Mouse (Mus musculus) neural tube, embryonic 11.5 days (tissue): Measurements from ENCODE around the gene Sema5a. TPM values are rescaled to one million over a fixed set of nuclear protein-coding genes. Genes with fewer than 3 reads are reported as not detected.

Experiments
- ATAC-seq: fragments of 200-750 bp; cut with Nextera tagmentation; 2 replicates; pipeline ENCODE4 v1.8.0; 2017; ENCODE audit warnings: moderate number of reproducible peaks, mild to moderate bottlenecking, moderate TSS enrichment, moderate library complexity; ENCODE audit not compliant: insufficient read depth, low FRiP score, low TSS enrichment
- DNase-seq: peaks from one replicate; pipeline ENCODE4 v3.0.0-alpha.2; 2015; ENCODE audit warnings: low spot score
- H3K27ac ChIP-seq: fragments of 300-500 bp; sonication (generic); 2 replicates; pipeline ENCODE4 v1.5.1; 2014; ENCODE audit warnings: low read depth, mild to moderate bottlenecking, low read length
- H3K27me3 ChIP-seq: fragments of 300-500 bp; sonication (generic); 2 replicates; pipeline ENCODE4 v1.6.1; 2014; ENCODE audit warnings: mild to moderate bottlenecking, low read length, mixed read lengths; ENCODE audit not compliant: control insufficient read depth, insufficient read depth
- H3K36me3 ChIP-seq: fragments of 300-500 bp; sonication (generic); 2 replicates; pipeline ENCODE4 v1.6.1; 2014; ENCODE audit warnings: mild to moderate bottlenecking, low read length, moderate library complexity, mixed read lengths; ENCODE audit not compliant: control insufficient read depth, insufficient read depth
- H3K4me1 ChIP-seq: fragments of 300-500 bp; sonication (generic); 2 replicates; pipeline ENCODE4 v1.6.1; 2014; ENCODE audit warnings: low read length, mixed read lengths; ENCODE audit not compliant: control insufficient read depth, insufficient read depth
- H3K4me2 ChIP-seq: fragments of 300-500 bp; sonication (generic); 2 replicates; pipeline ENCODE4 v1.6.1; 2014; ENCODE audit warnings: low read depth, mild to moderate bottlenecking, moderate library complexity
- H3K4me3 ChIP-seq: fragments of 300-500 bp; sonication (generic); 2 replicates; pipeline ENCODE4 v1.5.1; 2014; ENCODE audit warnings: low read depth, low read length
- H3K9ac ChIP-seq: fragments of 300-500 bp; sonication (generic); 2 replicates; pipeline ENCODE4 v1.6.1; 2014; ENCODE audit warnings: mild to moderate bottlenecking, low read length
- H3K9me3 ChIP-seq: fragments of 300-500 bp; sonication (generic); 2 replicates; pipeline ENCODE4 v1.6.1; 2016; ENCODE audit warnings: low read length; ENCODE audit not compliant: control insufficient read depth
- WGBS: fragments of 180-500 bp; shearing (Covaris S2); extraction: QIAGEN DNeasy Blood & Tissue Kit; methylation state at CpG from one replicate; pipeline ENCODE4 v1.1.7; 2014; 5-methylcytosine and 5-hydroxymethylcytosine counted together
- polyA plus RNA-seq: library from polyadenylated mRNA; unstranded; fragments of >200 nt; fragmentation: Nextera tagmentation; extraction: Ambion mirVana; gene quantifications from 2 replicates; pipeline ENCODE4 v1.2.1, GENCODE M21; 2014

The Sema5a gene
- polyA plus RNA-seq, 1 experiment from 2014 or later = 10.3 TPM

GRCm38 (mm10) chr15:32347315-32347714 lies 102.7 kb downstream of the Sema5a start:
- H3K27ac ChIP-seq = no peak overlapping the region
- H3K4me3 ChIP-seq = no peak overlapping the region
- ATAC-seq (no peak), DNase-seq (no peak)
- no peaks in the 10 kb centered on the region for H3K27me3 ChIP-seq
- 93% methylated on average over 5 of the region's 5 CpGs for WGBS
- no peaks in the 10 kb centered on the region; the same call in 1 of the 2 replicates for H3K36me3 ChIP-seq
- H3K4me1 ChIP-seq = no peaks in the 10 kb centered on the region
- no peak overlapping the region for H3K9ac ChIP-seq
- H3K9me3 ChIP-seq = no peaks in the 10 kb centered on the region
- H3K4me2 ChIP-seq = no peak overlapping the region

GRCm38 (mm10) chr15:32349276-32349675 lies 104.7 kb downstream of the Sema5a start:
- no peaks in the 10 kb centered on the region; the same call in 1 of the 2 replicates for H3K36me3 ChIP-seq
- H3K27ac ChIP-seq = no peak overlapping the region
- ATAC-seq (no peak), DNase-seq (no peak)
- WGBS = 95% methylated on average over 5 of the region's 5 CpGs
- H3K4me3 ChIP-seq = no peak overlapping the region
- H3K4me2 ChIP-seq = no peak overlapping the region
- no peak overlapping the region for H3K9ac ChIP-seq
- H3K4me1 ChIP-seq = no peaks in the 10 kb centered on the region; the same call in 1 of the 2 replicates
- no peaks in the 10 kb centered on the region for H3K27me3 ChIP-seq
- no peaks in the 10 kb centered on the region for H3K9me3 ChIP-seq

GRCm38 (mm10) chr15:32352995-32353394 lies 108.4 kb downstream of the Sema5a start:
- Histone ChIP-seq H3K27me3 (no peaks in the 10 kb centered on the region), H3K27ac (no peak overlapping the region), H3K9ac (no peak overlapping the region), H3K4me3 (no peak overlapping the region), H3K4me1 (no peaks in the 10 kb centered on the region; the same call in 1 of the 2 replicates), H3K36me3 (no peaks in the 10 kb centered on the region), H3K9me3 (no peaks in the 10 kb centered on the region), H3K4me2 (no peak overlapping the region)
- 34% methylated on average over 8 of the region's 8 CpGs for whole genome bisulfite sequencing
- DNase-seq = no peak
- no peak for ATAC-seq

GRCm38 (mm10) chr15:32353513-32353912 lies 108.9 kb downstream of the Sema5a start:
- Histone ChIP-seq H3K4me1 (no peaks in the 10 kb centered on the region; the same call in 1 of the 2 replicates), H3K27ac (no peak overlapping the region), H3K27me3 (no peaks in the 10 kb centered on the region), H3K36me3 (no peaks in the 10 kb centered on the region), H3K9me3 (no peaks in the 10 kb centered on the region), H3K9ac (peak overlapping the region; percentile 14; the same call in 1 of the 2 replicates), H3K4me3 (no peak overlapping the region), H3K4me2 (no peak overlapping the region)
- no peak for ATAC-seq
- no peak for DNase-seq
- WGBS = 42% methylated on average over 5 of the region's 5 CpGs

- ATAC-seq (no peak), DNase-seq (no peak)
- no peaks in the 10 kb centered on the region for H3K27me3 ChIP-seq
- 94% methylated on average over 5 of the region's 5 CpGs for WGBS
- no peaks in the 10 kb centered on the region; the same call in 1 of the 2 replicates for H3K4me1 ChIP-seq
- H3K9me3 ChIP-seq = no peaks in the 10 kb centered on the region
- no peak overlapping the region for H3K27ac ChIP-seq
- H3K36me3 ChIP-seq = no peaks in the 10 kb centered on the region
- H3K9ac ChIP-seq = no peak overlapping the region
- H3K4me2 ChIP-seq = no peak overlapping the region
- H3K4me3 ChIP-seq = no peak overlapping the region
Observed at GRCm38 (mm10) chr15:32356805-32357204, 112.2 kb downstream of the Sema5a start.

GRCm38 (mm10) chr15:32367841-32368240 lies 123.2 kb downstream of the Sema5a start:
- ATAC-seq (no peak), DNase-seq (peak; percentile 27)
- no peaks in the 10 kb centered on the region for H3K9me3 ChIP-seq
- no peaks in the 10 kb centered on the region for H3K36me3 ChIP-seq
- H3K9ac ChIP-seq = no peak overlapping the region
- H3K4me3 ChIP-seq = no peak overlapping the region
- no peaks in the 10 kb centered on the region for H3K27me3 ChIP-seq
- H3K4me1 ChIP-seq = no peaks in the 10 kb centered on the region
- no peak overlapping the region for H3K4me2 ChIP-seq
- WGBS = 67% methylated on average over 4 of the region's 4 CpGs
- H3K27ac ChIP-seq = no peak overlapping the region

- Histone ChIP-seq H3K4me1 (no peaks in the 10 kb centered on the region), H3K27ac (no peak overlapping the region), H3K36me3 (no peaks in the 10 kb centered on the region), H3K4me2 (no peak overlapping the region), H3K9me3 (no peaks in the 10 kb centered on the region), H3K9ac (no peak overlapping the region), H3K27me3 (no peaks in the 10 kb centered on the region), H3K4me3 (no peak overlapping the region)
- WGBS = 83% methylated on average over 6 of the region's 6 CpGs
- ATAC-seq = no peak
- no peak for DNase-seq
Observed at GRCm38 (mm10) chr15:32370914-32371313, 126.3 kb downstream of the Sema5a start.

GRCm38 (mm10) chr15:32371385-32371784 lies 126.8 kb downstream of the Sema5a start:
- Histone ChIP-seq H3K27me3 (no peaks in the 10 kb centered on the region), H3K9me3 (no peaks in the 10 kb centered on the region), H3K4me2 (no peak overlapping the region), H3K27ac (no peak overlapping the region), H3K4me3 (no peak overlapping the region), H3K9ac (no peak overlapping the region), H3K36me3 (no peaks in the 10 kb centered on the region), H3K4me1 (no peaks in the 10 kb centered on the region)
- ATAC-seq = no peak
- 72% methylated on average over 6 of the region's 6 CpGs for WGBS
- DNase-seq = no peak

- Histone ChIP-seq H3K27ac (no peak overlapping the region), H3K4me2 (no peak overlapping the region), H3K4me3 (no peak overlapping the region), H3K9ac (no peak overlapping the region), H3K27me3 (no peaks in the 10 kb centered on the region), H3K36me3 (no peaks in the 10 kb centered on the region), H3K9me3 (no peaks in the 10 kb centered on the region), H3K4me1 (no peaks in the 10 kb centered on the region)
- DNase-seq (no peak), ATAC-seq (no peak)
- 91% methylated on average over 5 of the region's 5 CpGs for WGBS
Observed at GRCm38 (mm10) chr15:32376326-32376725, 131.7 kb downstream of the Sema5a start.
